Mouse (Mus musculus): ENCODE results near the gene Larp1. TPM values are rescaled to one million over a fixed set of nuclear protein-coding genes. Genes with fewer than 3 reads are reported as not detected.

Larp1 gene
- polyA plus RNA-seq, 1 experiment from 2014 or later = 26.9 TPM

- no peak overlapping the region for H3K4me3 ChIP-seq (ENCODE audit: low read depth, low read length)
- no peaks in the 10 kb centered on the region for H3K27me3 ChIP-seq (ENCODE audit: insufficient read depth, low read length)
- H3K9ac ChIP-seq = no peak overlapping the region
- ATAC-seq (ENCODE audit: insufficient read depth) = no peak
- no peak for DNase-seq
- no peak for TF ChIP-seq CTCF (IDR thresholded peaks at IDR 0.05; ENCODE audit: low read depth)
- no peak overlapping the region for H3K4me2 ChIP-seq
- WGBS = 78% methylated on average over 4 of the region's 4 CpGs
- peaks cover 33% of the 10 kb centered on the region for H3K36me3 ChIP-seq (ENCODE audit: insufficient read depth)
- no peak overlapping the region for H3K27ac ChIP-seq (ENCODE audit: low read depth)
- no peaks in the 10 kb centered on the region for H3K9me3 ChIP-seq (ENCODE audit: low read depth, low read length)
- peaks cover 6% of the 10 kb centered on the region; the same call in 1 of the 2 replicates for H3K4me1 ChIP-seq (ENCODE audit: insufficient read depth)
Observed at GRCm38 (mm10) chr11:58107664-58108337, 98.9 kb downstream of the Larp1 start.

Other genes starting within 250 kb of the Larp1 start
- 15.9 and 16.7 TPM in 2 replicates for gene Sap30l, start 207.4 kb upstream of the Larp1 start, polyA plus RNA-seq (2014; fragmentation: Nextera tagmentation; extraction: Ambion mirVana)
- not detected in 2 replicates for gene Hand1, start 176.2 kb upstream of the Larp1 start, polyA plus RNA-seq (2014; fragmentation: Nextera tagmentation; extraction: Ambion mirVana)
- gene Gm12248, start 84.1 kb downstream of the Larp1 start, polyA plus RNA-seq (2014; fragmentation: Nextera tagmentation; extraction: Ambion mirVana) = not detected in 2 replicates
- 82.3 and 86.8 TPM in 2 replicates for gene Cnot8, start 95.1 kb downstream of the Larp1 start, polyA plus RNA-seq (2014; fragmentation: Nextera tagmentation; extraction: Ambion mirVana)
- 26.9 and 27.6 TPM in 2 replicates for gene Gemin5, start 159.5 kb downstream of the Larp1 start, polyA plus RNA-seq (2014; fragmentation: Nextera tagmentation; extraction: Ambion mirVana)
- gene Mrpl22, start 162.6 kb downstream of the Larp1 start, polyA plus RNA-seq (2014; fragmentation: Nextera tagmentation; extraction: Ambion mirVana) = 115 and 128 TPM in 2 replicates
- 3.7 and 4.3 TPM in 2 replicates for gene Igtp, start 190.5 kb downstream of the Larp1 start, polyA plus RNA-seq (2014; fragmentation: Nextera tagmentation; extraction: Ambion mirVana)
- gene Irgm2, start 190.6 kb downstream of the Larp1 start, polyA plus RNA-seq (2014; fragmentation: Nextera tagmentation; extraction: Ambion mirVana) = 1.8 and 1.9 TPM in 2 replicates

All from lung, embryonic 14.5 days (tissue).